Mouse (Mus musculus) thymus, postnatal 36 days (tissue): Measurements from ENCODE around the gene Stx3.

Source experiments
- DNase-seq, 2 experiments: peaks; one replicate each; pipeline ENCODE4 v3.0.0; 2022; ENCODE audit warnings: mixed read lengths in 2 of 2

The Stx3 gene

GRCm38 (mm10) chr19:11807251-11807650, 12.0 kb downstream of the Stx3 start:
- peak; percentile 22 to 39 for DNase-seq

GRCm38 (mm10) chr19:11804423-11804822, 14.8 kb downstream of the Stx3 start:
- DNase-seq: no peak

GRCm38 (mm10) chr19:11800531-11801315, 18.5 kb downstream of the Stx3 start:
- DNase-seq: no peak

GRCm38 (mm10) chr19:11794447-11794846, 24.8 kb downstream of the Stx3 start:
- no peak for DNase-seq

- no peak for DNase-seq
Observed at GRCm38 (mm10) chr19:11793741-11794359, 25.4 kb downstream of the Stx3 start.

GRCm38 (mm10) chr19:11791825-11792224, 27.4 kb downstream of the Stx3 start:
- DNase-seq: no peak

- DNase-seq: no peak
Observed at GRCm38 (mm10) chr19:11788876-11789275, 30.3 kb downstream of the Stx3 start.

- DNase-seq: no peak
Observed at GRCm38 (mm10) chr19:11787826-11788225, 31.4 kb downstream of the Stx3 start.

GRCm38 (mm10) chr19:11785409-11786154, 33.6 kb downstream of the Stx3 start:
- DNase-seq: no peak

GRCm38 (mm10) chr19:11777191-11777865, 41.9 kb downstream of the Stx3 start:
- peak; percentile 33 to 57 for DNase-seq

GRCm38 (mm10) chr19:11770205-11770892, 48.9 kb downstream of the Stx3 start, which contains the start of gene Mrpl16:
TSS of gene Mrpl16 (plus strand) at chr19:11770391.
- DNase-seq: peak; percentile 83 to 84

- no peak for DNase-seq
Observed at GRCm38 (mm10) chr19:11769257-11769920, 49.8 kb downstream of the Stx3 start.

- peak in 1 of 2 experiments; percentile 20 for DNase-seq
Observed at GRCm38 (mm10) chr19:11768163-11768562, 51.0 kb downstream of the Stx3 start.

- DNase-seq: no peak
Observed at GRCm38 (mm10) chr19:11766413-11766812, 52.8 kb downstream of the Stx3 start.

GRCm38 (mm10) chr19:11765059-11765458, 54.1 kb downstream of the Stx3 start:
- no peak for DNase-seq

- DNase-seq: no peak
Observed at GRCm38 (mm10) chr19:11747298-11747697, 71.9 kb downstream of the Stx3 start, which contains the start of gene Gif. TSS of gene Gif (plus strand) at chr19:11747554.

- DNase-seq: no peak
Observed at GRCm38 (mm10) chr19:11745680-11746079, 73.5 kb downstream of the Stx3 start.

- no peak for DNase-seq
Observed at GRCm38 (mm10) chr19:11736455-11736854, 82.7 kb downstream of the Stx3 start.

- DNase-seq: no peak
Observed at GRCm38 (mm10) chr19:11730278-11730677, 88.9 kb downstream of the Stx3 start.

- DNase-seq: no peak
Observed at GRCm38 (mm10) chr19:11727304-11727703, 91.9 kb downstream of the Stx3 start.

GRCm38 (mm10) chr19:11725915-11726314, 93.3 kb downstream of the Stx3 start:
- no peak for DNase-seq
